Mouse (Mus musculus) heart, postnatal 36 days (tissue): Measurements from ENCODE around the gene Nlk. TPM values are rescaled to one million over a fixed set of nuclear protein-coding genes. Genes with fewer than 3 reads are reported as not detected.
"Not testable (repeated sequence)": the region's sequence is repeated elsewhere in the genome, so short reads cannot be mapped to it uniquely, and the experiment has no call there.

Source experiments
- DNase-seq, 2 experiments: peaks; one replicate each; pipeline ENCODE4 v3.0.0; 2021 to 2022
- intact Hi-C: fragments of 180-260 bp; cut with DNase I; formaldehyde crosslinking; loops from one replicate; pipeline ENCODE4 v1.15.1; 2025
- total RNA-seq, 2 experiments: library from RNA; stranded (reverse); gene quantifications; 2 replicates each; pipeline ENCODE4 v1.2.3; 2021

Gene Nlk
- total RNA-seq, 2 experiments from 2014 or later, result 11.4 to 11.9 TPM

DNA sequence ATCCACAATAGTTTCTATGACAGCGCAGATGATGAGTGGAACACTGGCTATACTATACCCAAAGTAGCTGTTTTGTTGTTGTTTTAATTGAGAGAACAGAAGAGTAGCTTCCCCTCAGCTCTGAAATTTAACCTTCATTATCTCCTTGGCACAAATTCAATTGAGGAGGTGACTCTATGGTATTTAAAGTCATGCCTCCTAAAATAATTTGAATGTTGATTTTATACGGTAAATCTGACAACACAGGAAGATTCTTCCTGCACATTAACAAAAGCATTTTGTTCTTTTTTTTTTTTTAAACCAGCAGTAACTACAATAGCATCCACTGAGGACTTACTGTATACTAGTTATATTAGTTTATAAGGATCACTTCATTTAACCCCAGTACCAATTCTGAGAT, 6.0 kb downstream of the Nlk start:
- intact Hi-C loops, result no loop called here
- DNase-seq, result no peak

DNA sequence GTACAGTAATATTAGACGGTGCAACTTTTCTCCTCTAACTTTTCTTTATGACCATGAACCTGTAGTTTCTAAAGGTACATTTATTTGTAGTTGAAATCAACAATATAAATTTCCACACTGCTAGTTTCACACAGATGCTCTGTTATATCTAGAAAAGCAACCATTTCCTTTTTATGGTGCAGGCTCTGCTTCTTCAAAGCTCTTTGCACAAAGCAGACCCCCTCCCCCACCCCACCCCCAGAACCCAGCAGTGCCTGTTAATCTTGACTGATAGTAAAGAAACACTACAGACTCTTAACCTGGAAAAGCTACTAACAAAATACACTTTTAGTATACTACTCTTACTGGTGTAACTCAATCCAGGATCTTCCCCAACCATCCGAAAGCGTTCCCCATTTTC, 6.6 kb downstream of the Nlk start:
- no peak for DNase-seq
- intact Hi-C loops, result no loop called here

GRCm38 (mm10) chr11:78681058-78681457, 16.1 kb downstream of the Nlk start:
- DNase-seq, result no peak
- intact Hi-C loops, result no loop called here

DNA sequence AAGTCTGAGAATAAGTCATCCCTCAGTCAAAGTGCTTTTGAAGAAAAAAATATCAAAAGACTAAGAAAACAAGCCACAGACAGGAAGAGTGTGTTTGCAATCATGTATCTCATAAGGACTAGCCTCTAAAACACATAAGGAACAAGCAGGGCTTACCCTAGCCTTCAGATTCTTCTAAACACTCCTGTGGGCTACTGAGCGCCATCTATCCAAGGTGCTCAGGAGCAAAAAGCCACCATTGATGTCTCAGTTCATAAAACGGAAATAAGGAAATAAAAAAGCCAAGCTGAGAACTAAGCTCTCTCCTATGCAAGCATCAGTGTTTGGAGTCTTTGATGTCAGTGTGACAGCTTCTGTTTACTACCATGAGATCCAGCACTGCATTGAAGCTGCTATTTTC, 18.4 kb downstream of the Nlk start:
- DNase-seq, result no peak
- intact Hi-C loops, result no loop called here

DNA sequence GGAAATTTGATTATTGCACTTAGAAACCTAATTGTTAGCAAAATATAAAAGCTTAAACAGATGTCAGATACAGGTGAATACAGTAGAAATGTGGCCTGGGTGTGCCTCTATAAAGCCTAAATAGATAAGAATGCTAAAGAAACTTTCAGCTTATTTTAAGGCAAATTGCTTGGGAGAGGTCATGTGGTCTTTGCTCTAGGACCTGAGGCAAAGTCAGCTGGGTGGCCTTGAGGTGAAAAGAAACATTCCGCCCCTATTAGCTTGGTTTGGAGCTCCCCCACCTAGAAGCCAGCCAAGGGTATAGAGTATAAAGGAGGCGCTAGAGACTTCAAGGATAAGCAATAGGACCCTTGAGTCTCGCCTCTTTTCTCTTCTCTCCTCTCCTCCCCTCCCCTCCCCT, 28.5 kb downstream of the Nlk start:
- DNase-seq, result no peak
- intact Hi-C loops, result no loop called here

DNA sequence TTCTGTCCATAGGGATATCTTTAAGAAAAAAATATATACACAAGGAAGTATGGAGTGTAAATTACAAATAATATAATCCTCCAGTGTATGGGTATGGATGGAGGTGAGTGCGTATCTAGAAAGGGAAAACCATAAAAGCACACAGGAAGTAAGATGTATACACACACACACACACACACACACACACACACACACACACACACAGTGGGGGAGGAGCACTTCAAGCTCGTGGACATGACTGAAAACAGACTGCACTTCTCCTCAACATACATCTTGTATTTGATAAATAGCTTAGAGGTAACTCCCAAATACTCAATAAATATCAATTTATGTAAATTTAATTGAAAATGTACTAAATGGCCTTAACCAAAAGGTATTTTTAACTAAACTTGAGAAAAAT, 32.3 kb downstream of the Nlk start:
- DNase-seq, result no peak
- intact Hi-C loops, result no loop called here

DNA sequence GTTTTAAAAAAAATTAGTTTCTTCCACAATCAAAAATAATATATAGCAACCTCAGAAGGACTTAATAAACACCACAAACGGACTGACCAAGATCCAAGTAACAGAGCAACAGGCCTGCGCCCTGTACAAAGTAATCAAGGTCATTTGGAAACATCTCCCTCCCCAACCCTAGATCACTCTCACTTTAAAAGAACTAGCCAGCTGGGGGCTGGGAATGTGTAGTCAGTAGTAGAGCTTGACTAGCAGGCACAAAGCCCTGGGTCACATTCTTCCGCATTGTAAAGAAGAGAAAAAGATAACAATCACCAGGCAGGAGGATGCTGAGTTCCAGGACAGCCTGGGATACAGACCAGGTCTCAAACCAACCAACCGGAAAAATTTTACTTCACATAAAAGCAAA, 33.3 kb downstream of the Nlk start:
- DNase-seq, result no peak
- intact Hi-C loops, result no loop called here

DNA sequence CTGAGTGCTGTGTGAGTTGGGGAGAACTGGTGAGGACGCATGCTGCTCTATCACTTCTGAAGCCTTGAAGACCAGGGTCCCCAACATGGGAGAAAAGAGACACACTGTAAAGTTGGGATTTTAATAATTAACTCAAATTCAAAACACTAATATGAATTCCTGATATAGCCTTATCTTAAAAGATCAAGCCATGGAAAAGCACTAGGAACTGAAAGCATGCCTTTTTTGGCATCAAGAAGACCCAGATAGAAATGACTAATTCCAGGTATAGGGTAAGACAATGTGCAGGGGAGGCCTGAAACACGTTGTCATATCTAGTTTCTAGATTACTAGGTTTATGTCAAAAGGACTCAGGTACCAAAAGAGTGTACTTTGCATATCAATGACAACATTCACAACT, 48.0 kb downstream of the Nlk start:
- DNase-seq, result no peak
- intact Hi-C loops, result no loop called here

GRCm38 (mm10) chr11:78648405-78648804, 48.8 kb downstream of the Nlk start:
- DNase-seq, intact Hi-C loops: not testable (repeated sequence)

- no peak for DNase-seq
- intact Hi-C loops, result no loop called here
Measured at GRCm38 (mm10) chr11:78643746-78644145, 53.4 kb downstream of the Nlk start.

DNA sequence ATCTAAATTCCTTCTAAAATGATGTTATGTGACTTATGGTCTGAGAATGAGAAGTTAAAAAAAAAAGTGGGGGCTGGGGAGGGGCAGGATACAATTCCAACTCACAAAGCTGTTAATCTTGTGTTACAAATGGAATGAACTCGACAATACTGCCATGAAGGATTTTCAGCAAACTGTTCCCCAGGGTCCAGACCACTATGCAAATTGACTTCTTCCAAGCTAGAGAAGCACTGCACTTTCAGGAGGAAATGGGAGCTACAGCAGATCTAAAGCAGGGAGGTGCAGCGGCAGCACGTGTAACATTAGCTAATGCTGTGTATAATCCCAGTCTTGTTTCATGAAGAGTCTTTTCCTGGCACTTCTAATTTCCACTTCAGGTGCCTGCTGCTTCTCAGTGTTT, 55.0 kb downstream of the Nlk start:
- DNase-seq, result no peak
- intact Hi-C loops, result no loop called here

DNA sequence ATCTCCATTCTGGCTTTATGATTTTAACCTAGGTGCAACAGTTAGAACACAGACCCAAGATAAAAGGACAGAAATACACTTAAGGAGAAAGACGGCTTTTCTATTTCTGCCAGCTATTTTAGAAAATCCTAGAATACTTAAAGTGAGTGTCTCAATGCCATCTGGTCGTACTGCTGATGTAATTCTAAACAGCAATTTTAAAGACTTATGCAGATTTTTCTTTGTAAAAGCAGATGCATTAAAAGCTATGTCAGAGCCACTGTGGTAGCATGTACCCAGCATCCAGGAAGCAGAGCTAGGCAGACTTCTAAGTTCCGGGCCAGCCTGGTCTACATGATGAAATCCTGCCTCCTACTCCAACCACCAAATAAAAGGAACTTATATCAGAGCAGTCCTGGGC, 56.1 kb downstream of the Nlk start:
- DNase-seq, result no peak
- intact Hi-C loops, result no loop called here

DNA sequence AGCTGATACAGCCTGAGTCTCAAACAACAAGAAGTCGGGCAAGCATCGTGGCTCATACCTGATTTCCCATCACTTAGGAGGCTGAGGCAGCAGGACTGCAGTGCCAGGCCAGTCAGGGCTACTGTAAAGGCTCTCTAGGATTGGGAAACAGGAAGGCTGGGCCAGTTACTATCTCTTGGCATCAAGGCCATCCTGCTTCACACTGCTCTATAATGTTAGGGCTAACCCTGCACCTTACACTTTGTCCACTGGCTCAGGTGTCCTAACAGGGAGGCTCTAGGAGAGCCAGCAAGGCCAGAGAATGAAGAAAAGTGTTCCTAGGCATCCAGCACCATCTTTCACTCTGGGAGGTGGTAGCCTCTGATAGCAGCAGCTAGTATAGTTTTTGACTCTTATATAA, 64.4 kb downstream of the Nlk start:
- DNase-seq, result no peak
- intact Hi-C loops, result loop anchor here (5.0 kb wide), 1 partner anchor 55 kb away; no protein-coding TSS in a partner anchor

- no peak for DNase-seq
- intact Hi-C loops, result no loop called here
Measured at GRCm38 (mm10) chr11:78628871-78629270, 68.3 kb downstream of the Nlk start.

- peak; percentile 20 to 22 for DNase-seq
Measured at GRCm38 (mm10) chr11:78624377-78624776, 72.8 kb downstream of the Nlk start.

GRCm38 (mm10) chr11:78621926-78622325, 75.2 kb downstream of the Nlk start:
- DNase-seq, result no peak
- intact Hi-C loops, result no loop called here

More at GRCm38 (mm10) chr11:78624377-78624776, 72.8 kb downstream of the Nlk start:
- intact Hi-C loops, result no loop called here

DNA sequence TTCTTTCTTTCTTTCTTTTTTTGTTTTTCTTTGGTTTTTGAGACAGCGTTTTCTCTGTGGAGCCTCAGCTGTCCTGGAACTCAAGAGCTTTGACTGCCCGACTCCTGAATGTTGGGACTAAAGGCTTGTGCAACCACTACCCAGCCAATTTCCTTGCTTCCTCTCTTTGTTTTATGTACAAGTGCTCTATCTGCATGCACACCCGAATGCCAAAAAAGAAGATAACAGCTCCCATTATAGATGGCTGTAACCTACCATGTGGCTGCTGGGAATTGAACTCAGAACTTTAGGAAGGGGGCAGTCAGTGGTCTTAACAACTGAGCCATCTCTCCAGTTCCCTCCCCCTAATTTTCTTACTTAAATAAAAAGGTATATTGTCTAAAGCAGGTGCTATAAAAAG, 77.0 kb downstream of the Nlk start:
- no peak for DNase-seq
- intact Hi-C loops, result no loop called here

- intact Hi-C loops, result no loop called here
Measured at GRCm38 (mm10) chr11:78611273-78611672, 85.9 kb downstream of the Nlk start.

DNA sequence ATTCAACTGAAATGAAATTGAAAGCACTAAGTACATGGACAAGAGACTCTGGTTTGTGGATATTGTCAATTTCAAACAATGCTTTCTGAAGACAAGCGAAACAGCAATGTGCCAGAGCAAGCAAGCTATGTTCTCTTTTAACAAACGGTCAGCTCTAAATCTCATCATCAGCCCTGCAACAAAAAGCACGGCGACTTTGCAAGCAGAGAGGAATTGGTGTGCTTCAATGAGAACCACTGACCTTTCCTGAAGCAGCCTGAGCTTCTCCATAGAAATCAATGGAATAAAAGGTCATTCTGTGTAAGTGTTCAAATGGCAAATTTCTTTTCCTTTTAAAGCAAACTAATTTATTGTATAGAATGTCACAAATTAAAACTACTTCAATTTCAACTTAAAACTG, 87.5 kb downstream of the Nlk start:
- DNase-seq, result no peak
- intact Hi-C loops, result no loop called here

More at GRCm38 (mm10) chr11:78611273-78611672, 85.9 kb downstream of the Nlk start:
- DNase-seq, result no peak

DNA sequence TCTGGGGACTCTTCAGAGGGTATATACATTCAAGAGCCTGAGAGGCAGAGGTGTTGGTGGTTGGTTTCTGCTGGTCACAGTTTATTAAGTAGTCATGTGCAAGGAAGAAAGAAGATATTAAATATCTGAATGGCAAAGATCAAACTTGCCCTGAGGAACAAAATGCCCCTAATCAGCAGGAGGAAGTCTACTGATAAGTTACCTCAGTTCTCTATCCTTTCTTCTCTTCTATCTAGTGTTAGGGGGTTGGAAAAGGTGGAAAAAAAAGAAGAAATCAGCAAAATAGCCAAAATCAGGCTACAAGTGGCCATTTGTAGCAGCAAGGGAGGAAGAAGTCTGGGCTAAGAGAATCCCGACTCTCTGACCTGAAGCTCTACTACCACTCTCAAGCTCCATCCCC, 92.3 kb downstream of the Nlk start:
- no peak for DNase-seq
- intact Hi-C loops, result no loop called here

GRCm38 (mm10) chr11:78602781-78603180, 94.4 kb downstream of the Nlk start:
- intact Hi-C loops, result no loop called here
- DNase-seq, result no peak

DNA sequence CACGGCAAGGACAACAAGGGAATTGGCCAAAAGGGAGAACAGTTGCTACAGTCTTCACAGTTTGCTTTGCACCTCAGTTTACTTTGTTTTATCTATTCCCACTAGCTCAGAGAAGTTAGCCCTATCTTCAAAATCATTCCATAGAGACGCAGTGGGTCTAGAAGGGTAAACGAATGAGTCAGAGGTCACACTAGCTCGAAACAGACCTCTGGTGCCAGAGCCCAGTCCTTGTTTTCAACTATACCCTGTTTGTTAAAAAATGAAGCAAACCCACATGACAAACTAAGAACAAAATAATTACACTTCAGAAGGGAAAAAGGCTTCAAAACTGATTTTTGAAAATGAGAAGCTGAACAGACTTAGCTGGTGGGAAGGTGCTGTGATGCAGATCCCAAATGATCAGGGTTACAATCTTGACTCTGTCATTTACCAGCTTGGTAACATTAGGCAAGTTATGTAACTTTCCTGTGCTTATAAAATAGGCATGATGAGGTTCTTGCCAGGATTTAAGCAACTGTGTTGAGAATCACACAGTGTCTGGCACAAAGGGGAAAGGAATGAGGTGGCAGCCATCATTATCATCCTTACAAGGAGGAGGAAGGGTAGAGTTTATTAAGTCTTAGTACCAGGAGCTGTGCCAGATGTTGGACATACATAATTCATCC, 96.1 kb downstream of the Nlk start:
- DNase-seq, result no peak
- intact Hi-C loops, result no loop called here

- intact Hi-C loops, result no loop called here
Measured at GRCm38 (mm10) chr11:78600496-78600895, 96.7 kb downstream of the Nlk start.

More at GRCm38 (mm10) chr11:78600496-78600895, 96.7 kb downstream of the Nlk start:
- no peak for DNase-seq
